Comparison of ENCODE assay signal across 10 mouse cellular contexts in the genomic region with DNA sequence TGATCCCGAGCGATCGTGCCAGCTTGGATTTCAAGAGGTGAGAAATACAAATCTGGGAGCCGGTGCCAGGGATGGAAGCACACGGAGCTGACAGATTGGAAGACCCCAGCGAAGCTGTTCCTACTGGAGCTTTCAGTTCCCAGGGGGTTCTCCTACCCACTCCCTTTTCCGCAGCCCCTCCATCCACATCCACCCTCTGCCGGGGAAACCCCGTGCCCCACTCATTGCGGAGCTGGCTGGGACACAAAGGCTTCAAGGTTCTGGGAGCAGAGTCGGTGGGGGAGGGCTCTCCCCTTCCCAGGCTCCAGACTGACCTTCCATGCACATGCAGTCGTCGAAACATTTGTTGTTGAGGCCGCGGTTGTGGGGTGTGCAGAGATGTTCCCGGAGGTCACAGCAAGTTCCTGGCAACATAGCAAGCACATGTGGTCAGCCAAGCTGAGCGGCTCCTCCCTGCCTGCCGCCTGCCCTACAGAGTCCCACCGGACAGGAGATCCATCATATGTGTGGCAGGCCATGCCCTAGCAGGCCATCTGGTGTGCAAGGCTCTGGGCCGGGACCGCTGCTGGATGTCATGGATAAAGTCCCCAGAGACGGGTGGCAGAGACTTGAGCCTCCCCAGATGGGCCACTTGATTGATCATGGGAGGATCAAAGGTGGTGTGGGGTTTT. TPM values are rescaled to one million over a fixed set of nuclear protein-coding genes. Genes with fewer than 3 reads are reported as not detected.
DNase-seq lines count a peak whose midpoint lies in the region; ATAC-seq lines count a peak whose summit lies in the region.
"Had no signal": no experiment of that assay in that cellular context is flagged by ENCODE, and none has a peak within 500 bp of the region (broad histone marks: within the 10 kb centered on the region; RNA-seq: fewer than 3 reads in every experiment).

No protein-coding gene starts in this region.

- peak; percentile 36 for DNase-seq in cerebellum, adult 9-11 months
- DNase-seq in layer of hippocampus, adult 9-11 months, result peak; percentile 28
- DNase-seq in layer of hippocampus, postnatal 25 days (ENCODE audit: extremely low spot score in 1 of 2, low spot score in 1 of 2), result no peak
- peak; percentile 73 for DNase-seq in adipocyte (ENCODE audit: low spot score)
- peak; percentile 60 for DNase-seq in limb, embryonic 10.5 days (ENCODE audit: low spot score)
- no peak for DNase-seq in thymus, postnatal 36 days
- no peak for DNase-seq in layer of hippocampus, adult 9-10 months (ENCODE audit: low spot score)

- H3K27me3 ChIP-seq in limb, embryonic 10.5 days (ENCODE audit: low read depth, poor library complexity, severe bottlenecking), result peaks cover 23% of the 10 kb centered on the region

- peaks cover 14% of the 10 kb centered on the region for H3K4me1 ChIP-seq in limb, embryonic 10.5 days

- peak overlapping the region; percentile 54 for H3K27ac ChIP-seq in limb, embryonic 10.5 days

- no peak overlapping the region for H3K4me3 ChIP-seq in limb, embryonic 10.5 days

- 25% methylated on average over 22 of the region's 22 CpGs for WGBS in limb, embryonic 10.5 days

- H3K36me3 ChIP-seq in limb, embryonic 10.5 days, result no peaks in the 10 kb centered on the region

- ATAC-seq in cerebellum, adult (ENCODE audit: insufficient number of reproducible peaks, low FRiP score, low TSS enrichment), result no peak

- H3K9me3 ChIP-seq in limb, embryonic 10.5 days (replicated peaks), result no peaks in the 10 kb centered on the region

RNA-seq across cellular contexts. Expression of a gene that starts 19.9 kb away (rescaled TPM):
- total RNA-seq in layer of hippocampus, postnatal 25 days (2021), result 1 to 10 TPM; 6.2 to 6.9 TPM
- polyA plus RNA-seq in limb, embryonic 10.5 days (2016; fragmentation: Nextera tagmentation; extraction: Ambion mirVana), result 13.1 and 14.1 TPM in 2 replicates

RNA-seq across cellular contexts. Expression of a gene that starts 22.4 kb away (rescaled TPM):
- 10 to 100 TPM; 15.0 to 16.5 TPM for total RNA-seq in layer of hippocampus, postnatal 25 days (2021)
- 71.7 and 93.8 TPM in 2 replicates for polyA plus RNA-seq in limb, embryonic 10.5 days (2016; fragmentation: Nextera tagmentation; extraction: Ambion mirVana)

RNA-seq across cellular contexts. Expression of a gene that starts 22.7 kb away (rescaled TPM):
- total RNA-seq in layer of hippocampus, postnatal 25 days (2021), result 1 to 10 TPM; 2.3 TPM
- polyA plus RNA-seq in limb, embryonic 10.5 days (2016; fragmentation: Nextera tagmentation; extraction: Ambion mirVana), result 0.78 and 1.3 TPM in 2 replicates
- total RNA-seq: liver, adult 2 months had no signal
- polyA plus RNA-seq: liver, adult 2 months; thymus, postnatal 0 days had no signal

RNA-seq across cellular contexts. Expression of a gene that starts 44.2 kb away (rescaled TPM):
- 10 to 100 TPM; 27.9 to 28.7 TPM for total RNA-seq in layer of hippocampus, postnatal 25 days (2021)
- 9.0 and 11.1 TPM in 2 replicates for polyA plus RNA-seq in limb, embryonic 10.5 days (2016; fragmentation: Nextera tagmentation; extraction: Ambion mirVana)

RNA-seq across cellular contexts. Expression of a gene that starts 52.5 kb away (rescaled TPM):
- 100 to 1,000 TPM; 127 TPM for total RNA-seq in layer of hippocampus, postnatal 25 days (2021)
- polyA plus RNA-seq in limb, embryonic 10.5 days (2016; fragmentation: Nextera tagmentation; extraction: Ambion mirVana), result 4.4 and 9.7 TPM in 2 replicates

Comparison
In these comparisons a context has a peak if more than half of its experiments do, and no peak if none do; other contexts are left out.
1. DNase-seq: peak in cerebellum, adult 9-11 months (single experiment), layer of hippocampus, adult 9-11 months (single experiment), adipocyte (single experiment) and limb, embryonic 10.5 days (single experiment); none in layer of hippocampus, postnatal 25 days (0 of 2), thymus, postnatal 36 days (0 of 2) and layer of hippocampus, adult 9-10 months (single experiment).